Mouse (Mus musculus) forebrain, embryonic 15.5 days (tissue): ENCODE measurements around the gene Tcf7l2. TPM values are rescaled to one million over a fixed set of nuclear protein-coding genes. Genes with fewer than 3 reads are reported as not detected.

Experiments used
- ATAC-seq: fragments of 200-750 bp; cut with Nextera tagmentation; replicated peaks from 2 replicates; pipeline ENCODE4 v1.8.0; 2017; ENCODE audit warnings: mild to moderate bottlenecking, moderate TSS enrichment, moderate library complexity
- H3K27ac ChIP-seq: fragments of 300-500 bp; sonication (generic); replicated peaks from 2 replicates; pipeline ENCODE4 v1.5.1; 2015; ENCODE audit warnings: mild to moderate bottlenecking, inconsistent platforms
- H3K27me3 ChIP-seq: fragments of 300-500 bp; sonication (generic); 2 replicates; pipeline ENCODE4 v1.6.1; 2015; ENCODE audit warnings: inconsistent platforms
- H3K36me3 ChIP-seq: fragments of 300-500 bp; sonication (generic); 2 replicates; pipeline ENCODE4 v1.6.1; 2015; ENCODE audit warnings: mild to moderate bottlenecking, inconsistent platforms
- H3K4me1 ChIP-seq: fragments of 300-500 bp; sonication (generic); 2 replicates; pipeline ENCODE4 v1.6.1; 2015; ENCODE audit warnings: inconsistent platforms
- H3K4me2 ChIP-seq: fragments of 300-500 bp; sonication (generic); replicated peaks from 2 replicates; pipeline ENCODE4 v1.6.1; 2015; ENCODE audit warnings: mild to moderate bottlenecking, inconsistent platforms
- H3K4me3 ChIP-seq: fragments of 300-500 bp; sonication (generic); 2 replicates; pipeline ENCODE4 v1.5.1; 2015; ENCODE audit warnings: mild to moderate bottlenecking, inconsistent platforms
- H3K9ac ChIP-seq: fragments of 300-500 bp; sonication (generic); replicated peaks from 2 replicates; pipeline ENCODE4 v1.6.1; 2015; ENCODE audit warnings: mild to moderate bottlenecking, inconsistent platforms
- H3K9me3 ChIP-seq: fragments of 300-500 bp; sonication (generic); 2 replicates; pipeline ENCODE4 v1.6.1; 2016; ENCODE audit warnings: inconsistent platforms
- WGBS: fragments of 180-500 bp; shearing (Covaris S2); methylation state at CpG from one replicate; pipeline ENCODE4 v1.1.7; 2015; ENCODE audit warnings: mixed read lengths; 5-methylcytosine and 5-hydroxymethylcytosine counted together
- polyA plus RNA-seq: library from polyadenylated mRNA; unstranded; fragments of >200 nt; fragmentation: Nextera tagmentation; extraction: Ambion mirVana; gene quantifications from 2 replicates; pipeline ENCODE4 v1.2.1, GENCODE M21; 2015

The Tcf7l2 gene
- polyA plus RNA-seq, 1 experiment from 2014 or later, result 95.4 TPM

GRCm38 (mm10) chr19:55788285-55788904, 46.8 kb downstream of the Tcf7l2 start:
- 9% methylated on average over 7 of the region's 7 CpGs for WGBS
- Histone ChIP-seq H3K4me1 (peaks cover 14% of the 10 kb centered on the region), H3K36me3 (no peaks in the 10 kb centered on the region), H3K4me3 (no peak overlapping the region), H3K9me3 (no peaks in the 10 kb centered on the region), H3K27me3 (no peaks in the 10 kb centered on the region), H3K9ac (no peak overlapping the region), H3K27ac (no peak overlapping the region), H3K4me2 (no peak overlapping the region)
- ATAC-seq, result 0 out of 2 replicates have a peak, but pooled peaks have one; percentile 43

GRCm38 (mm10) chr19:55788905-55789295, 47.3 kb downstream of the Tcf7l2 start:
- peaks cover 14% of the 10 kb centered on the region for H3K4me1 ChIP-seq
- no peak overlapping the region for H3K4me2 ChIP-seq
- H3K9ac ChIP-seq, result no peak overlapping the region
- 55% methylated on average over 5 of the region's 5 CpGs for WGBS
- H3K4me3 ChIP-seq, result no peak overlapping the region
- H3K27ac ChIP-seq, result no peak overlapping the region
- no peak for ATAC-seq
- no peaks in the 10 kb centered on the region for H3K36me3 ChIP-seq
- H3K27me3 ChIP-seq, result no peaks in the 10 kb centered on the region
- no peaks in the 10 kb centered on the region for H3K9me3 ChIP-seq

- Histone ChIP-seq H3K9ac (no peak overlapping the region), H3K4me1 (peaks cover 11% of the 10 kb centered on the region), H3K27me3 (no peaks in the 10 kb centered on the region), H3K36me3 (no peaks in the 10 kb centered on the region), H3K27ac (no peak overlapping the region), H3K4me2 (no peak overlapping the region), H3K9me3 (no peaks in the 10 kb centered on the region), H3K4me3 (no peak overlapping the region)
- ATAC-seq, result no peak
- WGBS, result 47% methylated on average over 3 of the region's 3 CpGs
Observed at GRCm38 (mm10) chr19:55789838-55790237, 48.2 kb downstream of the Tcf7l2 start.

GRCm38 (mm10) chr19:55791293-55791692, 49.7 kb downstream of the Tcf7l2 start:
- Histone ChIP-seq H3K27ac (no peak overlapping the region), H3K9me3 (no peaks in the 10 kb centered on the region), H3K4me2 (no peak overlapping the region), H3K4me3 (no peak overlapping the region), H3K36me3 (no peaks in the 10 kb centered on the region), H3K4me1 (peaks cover 10% of the 10 kb centered on the region), H3K9ac (no peak overlapping the region), H3K27me3 (no peaks in the 10 kb centered on the region)
- ATAC-seq, result no peak
- 86% methylated on average over 6 of the region's 6 CpGs for whole genome bisulfite sequencing

- no peaks in the 10 kb centered on the region for H3K27me3 ChIP-seq
- H3K4me2 ChIP-seq, result no peak overlapping the region
- no peak for ATAC-seq
- no peak overlapping the region for H3K27ac ChIP-seq
- 85% methylated on average over 6 of the region's 6 CpGs for WGBS
- H3K9ac ChIP-seq, result no peak overlapping the region
- no peaks in the 10 kb centered on the region for H3K36me3 ChIP-seq
- H3K9me3 ChIP-seq, result no peaks in the 10 kb centered on the region
- H3K4me3 ChIP-seq, result no peak overlapping the region
- H3K4me1 ChIP-seq, result peaks cover 10% of the 10 kb centered on the region
Observed at GRCm38 (mm10) chr19:55791886-55792285, 50.3 kb downstream of the Tcf7l2 start.

GRCm38 (mm10) chr19:55792571-55792970, 51.0 kb downstream of the Tcf7l2 start:
- H3K4me1 ChIP-seq, result peaks cover 13% of the 10 kb centered on the region
- ATAC-seq, result no peak

GRCm38 (mm10) chr19:55793029-55793428, 51.4 kb downstream of the Tcf7l2 start:
- H3K36me3 ChIP-seq, result no peaks in the 10 kb centered on the region
- no peak overlapping the region for H3K4me3 ChIP-seq
- no peak overlapping the region for H3K27ac ChIP-seq
- 88% methylated on average over 4 of the region's 4 CpGs for WGBS
- H3K9ac ChIP-seq, result no peak overlapping the region
- peaks cover 12% of the 10 kb centered on the region for H3K4me1 ChIP-seq
- H3K27me3 ChIP-seq, result no peaks in the 10 kb centered on the region
- ATAC-seq, result no peak
- H3K4me2 ChIP-seq, result no peak overlapping the region
- no peaks in the 10 kb centered on the region for H3K9me3 ChIP-seq

More at GRCm38 (mm10) chr19:55792571-55792970, 51.0 kb downstream of the Tcf7l2 start:
- Histone ChIP-seq H3K9ac (no peak overlapping the region), H3K4me2 (no peak overlapping the region), H3K4me3 (no peak overlapping the region), H3K9me3 (no peaks in the 10 kb centered on the region), H3K27me3 (no peaks in the 10 kb centered on the region), H3K36me3 (no peaks in the 10 kb centered on the region), H3K27ac (no peak overlapping the region)
- WGBS, result 61% methylated on average over 5 of the region's 5 CpGs

- ATAC-seq, result no peak
Observed at GRCm38 (mm10) chr19:55794194-55794945, 52.8 kb downstream of the Tcf7l2 start.

GRCm38 (mm10) chr19:55794946-55795340, 53.3 kb downstream of the Tcf7l2 start:
- no peaks in the 10 kb centered on the region for H3K9me3 ChIP-seq
- ATAC-seq, result no peak
- no peaks in the 10 kb centered on the region for H3K27me3 ChIP-seq
- H3K36me3 ChIP-seq, result no peaks in the 10 kb centered on the region
- 94% methylated on average over 5 of the region's 5 CpGs for WGBS
- H3K4me1 ChIP-seq, result peaks cover 7% of the 10 kb centered on the region; the same call in 1 of the 2 replicates
- no peak overlapping the region for H3K4me2 ChIP-seq
- H3K9ac ChIP-seq, result no peak overlapping the region
- H3K27ac ChIP-seq, result no peak overlapping the region
- no peak overlapping the region for H3K4me3 ChIP-seq

More at GRCm38 (mm10) chr19:55794194-55794945, 52.8 kb downstream of the Tcf7l2 start:
- H3K27me3 ChIP-seq, result no peaks in the 10 kb centered on the region
- WGBS, result 33% methylated on average over 8 of the region's 8 CpGs
- no peak overlapping the region for H3K9ac ChIP-seq
- H3K4me2 ChIP-seq, result no peak overlapping the region
- peaks cover 7% of the 10 kb centered on the region; the same call in 1 of the 2 replicates for H3K4me1 ChIP-seq
- H3K27ac ChIP-seq, result no peak overlapping the region
- H3K4me3 ChIP-seq, result no peak overlapping the region
- H3K9me3 ChIP-seq, result no peaks in the 10 kb centered on the region
- no peaks in the 10 kb centered on the region for H3K36me3 ChIP-seq

GRCm38 (mm10) chr19:55795349-55795748, 53.7 kb downstream of the Tcf7l2 start:
- ATAC-seq, result no peak
- Histone ChIP-seq H3K9me3 (no peaks in the 10 kb centered on the region), H3K9ac (no peak overlapping the region), H3K4me3 (no peak overlapping the region), H3K4me2 (no peak overlapping the region), H3K27me3 (no peaks in the 10 kb centered on the region), H3K36me3 (no peaks in the 10 kb centered on the region), H3K4me1 (peaks cover 7% of the 10 kb centered on the region; the same call in 1 of the 2 replicates), H3K27ac (no peak overlapping the region)
- 81% methylated on average over 7 of the region's 7 CpGs for whole genome bisulfite sequencing

- H3K27me3 ChIP-seq, result no peaks in the 10 kb centered on the region
- H3K4me3 ChIP-seq, result no peak overlapping the region
- WGBS, result 75% methylated on average over 3 of the region's 3 CpGs
- peaks cover 7% of the 10 kb centered on the region; the same call in 1 of the 2 replicates for H3K4me1 ChIP-seq
- H3K9ac ChIP-seq, result no peak overlapping the region
- no peak overlapping the region for H3K4me2 ChIP-seq
- H3K9me3 ChIP-seq, result no peaks in the 10 kb centered on the region
- no peak for ATAC-seq
- H3K27ac ChIP-seq, result no peak overlapping the region
- no peaks in the 10 kb centered on the region for H3K36me3 ChIP-seq
Observed at GRCm38 (mm10) chr19:55797834-55798233, 56.2 kb downstream of the Tcf7l2 start.

GRCm38 (mm10) chr19:55799411-55799810, 57.8 kb downstream of the Tcf7l2 start:
- Histone ChIP-seq H3K27me3 (no peaks in the 10 kb centered on the region), H3K4me3 (no peak overlapping the region), H3K9me3 (no peaks in the 10 kb centered on the region), H3K36me3 (no peaks in the 10 kb centered on the region), H3K4me2 (no peak overlapping the region), H3K4me1 (peaks cover 7% of the 10 kb centered on the region; the same call in 1 of the 2 replicates), H3K9ac (no peak overlapping the region), H3K27ac (no peak overlapping the region)
- no peak for ATAC-seq
